Mouse (Mus musculus): ENCODE results near the gene Sdc3.

Gene Sdc3

GRCm38 (mm10) chr4:130792376-130793179, at the start of gene Sdc3:
Gene Sdc3, plus strand, starts transcription at chr4:130792537.
- peak; percentile 45 for DNase-seq (ENCODE audit: extremely low read depth, insufficient read length, low spot score)

- DNase-seq (ENCODE audit: extremely low read depth, insufficient read length, low spot score): no peak
Observed at GRCm38 (mm10) chr4:130744058-130744457, 48.3 kb upstream of the Sdc3 start.

GRCm38 (mm10) chr4:130745561-130746306, 46.6 kb upstream of the Sdc3 start:
- DNase-seq (ENCODE audit: extremely low read depth, insufficient read length, low spot score): no peak

GRCm38 (mm10) chr4:130749566-130749965, 42.8 kb upstream of the Sdc3 start:
- no peak for DNase-seq (ENCODE audit: extremely low read depth, insufficient read length, low spot score)

- no peak for DNase-seq (ENCODE audit: extremely low read depth, insufficient read length, low spot score)
Observed at GRCm38 (mm10) chr4:130751966-130752365, 40.4 kb upstream of the Sdc3 start.

GRCm38 (mm10) chr4:130752591-130752990, 39.7 kb upstream of the Sdc3 start:
- DNase-seq (ENCODE audit: extremely low read depth, insufficient read length, low spot score): no peak

GRCm38 (mm10) chr4:130753755-130754154, 38.6 kb upstream of the Sdc3 start:
- DNase-seq (ENCODE audit: extremely low read depth, insufficient read length, low spot score): no peak

GRCm38 (mm10) chr4:130754776-130755175, 37.6 kb upstream of the Sdc3 start:
- no peak for DNase-seq (ENCODE audit: extremely low read depth, insufficient read length, low spot score)

- DNase-seq (ENCODE audit: extremely low read depth, insufficient read length, low spot score): no peak
Observed at GRCm38 (mm10) chr4:130759875-130760274, 32.5 kb upstream of the Sdc3 start.

- no peak for DNase-seq (ENCODE audit: extremely low read depth, insufficient read length, low spot score)
Observed at GRCm38 (mm10) chr4:130761809-130762208, 30.5 kb upstream of the Sdc3 start.

GRCm38 (mm10) chr4:130765399-130766160, 26.8 kb upstream of the Sdc3 start:
- no peak for DNase-seq (ENCODE audit: extremely low read depth, insufficient read length, low spot score)

GRCm38 (mm10) chr4:130766387-130766786, 25.9 kb upstream of the Sdc3 start:
- DNase-seq (ENCODE audit: extremely low read depth, insufficient read length, low spot score): no peak

GRCm38 (mm10) chr4:130766926-130767325, 25.4 kb upstream of the Sdc3 start:
- no peak for DNase-seq (ENCODE audit: extremely low read depth, insufficient read length, low spot score)

GRCm38 (mm10) chr4:130773899-130774298, 18.4 kb upstream of the Sdc3 start:
- DNase-seq (ENCODE audit: extremely low read depth, insufficient read length, low spot score): no peak

GRCm38 (mm10) chr4:130774822-130775221, 17.5 kb upstream of the Sdc3 start:
- no peak for DNase-seq (ENCODE audit: extremely low read depth, insufficient read length, low spot score)

- DNase-seq (ENCODE audit: extremely low read depth, insufficient read length, low spot score): no peak
Observed at GRCm38 (mm10) chr4:130777647-130778046, 14.7 kb upstream of the Sdc3 start.

- no peak for DNase-seq (ENCODE audit: extremely low read depth, insufficient read length, low spot score)
Observed at GRCm38 (mm10) chr4:130779037-130779436, 13.3 kb upstream of the Sdc3 start.

GRCm38 (mm10) chr4:130782492-130782891, 9.8 kb upstream of the Sdc3 start:
- no peak for DNase-seq (ENCODE audit: extremely low read depth, insufficient read length, low spot score)

GRCm38 (mm10) chr4:130784755-130785154, 7.6 kb upstream of the Sdc3 start:
- no peak for DNase-seq (ENCODE audit: extremely low read depth, insufficient read length, low spot score)

GRCm38 (mm10) chr4:130787530-130787929, 4.8 kb upstream of the Sdc3 start:
- no peak for DNase-seq (ENCODE audit: extremely low read depth, insufficient read length, low spot score)

- DNase-seq (ENCODE audit: extremely low read depth, insufficient read length, low spot score): peak; percentile 46
Observed at GRCm38 (mm10) chr4:130790180-130790579, 2.2 kb upstream of the Sdc3 start.
